Mouse (Mus musculus): ENCODE measurements at regions not wholly inside any gene's neighbourhood (a gene's known extent, or its start where the extent isn't known, plus 50 kb on each side); places are given as distances from the start of the nearest gene placed in this dataset.

DNA sequence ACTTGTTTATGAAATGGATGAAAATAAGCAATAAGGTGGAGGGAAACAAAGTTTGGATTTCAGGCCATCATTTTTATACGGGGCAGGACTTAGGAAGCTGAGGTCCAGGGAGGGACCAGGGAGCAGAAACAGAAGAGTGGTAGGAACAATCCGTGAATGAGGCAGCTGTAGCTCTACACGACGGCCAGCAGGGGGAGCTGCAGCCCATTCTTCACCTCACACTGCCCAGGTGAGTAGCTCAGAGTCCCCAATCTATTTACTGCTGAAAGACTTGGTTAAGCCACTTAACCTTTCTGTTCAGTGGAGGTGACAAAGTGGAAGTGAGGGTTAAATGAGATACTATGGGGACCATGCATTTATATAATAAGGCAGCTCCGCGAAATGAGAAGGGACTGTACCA, 225.7 kb downstream of the Gm45692 start:
- peak; percentile 63 for DNase-seq (ENCODE audit: extremely low read depth)
- Histone ChIP-seq H3K79me2 (replicated peaks; ENCODE audit: control insufficient read depth, extremely low read depth, insufficient read depth, poor library complexity, severe bottlenecking) (no peaks in the 10 kb centered on the region), H3K4me2 (ENCODE audit: insufficient read depth, low read depth, poor library complexity, severe bottlenecking) (no peak overlapping the region), H3K27me3 (replicated peaks) (no peaks in the 10 kb centered on the region), H3K9me3 (replicated peaks; ENCODE audit: low read length) (no peaks in the 10 kb centered on the region), H3K4me3 (replicated peaks in 1 of 3; ENCODE audit: low read depth in 2 of 3, low read length in 2 of 3, poor library complexity in 1 of 3) (no peak overlapping the region), H3K27ac (ENCODE audit: insufficient read depth, low read depth) (no peak overlapping the region), H3K4me1 (ENCODE audit: control insufficient read depth in 1 of 2, insufficient read depth in 2 of 2) (0 out of 4 replicates have a peak, but pooled peaks cover 0 to 4% of the 10 kb centered on the region in 2 experiments), H3K36me3 (replicated peaks in 1 of 2; ENCODE audit: control insufficient read depth in 1 of 2, insufficient read depth in 1 of 2, low read length in 1 of 2) (no peaks in the 10 kb centered on the region), H3K9ac (ENCODE audit: insufficient read depth, low read depth) (no peak overlapping the region)
- in situ Hi-C loops (cut with MboI; ENCODE audit: low pct_ligation_motif_present, low pct_unique_long_range_greater_than_20kb, low sequenced_read_pairs) = no loop called here
- dilution Hi-C loops (cut with MboI; ENCODE audit: extremely low pct_ligation_motif_present, extremely low pct_unique_long_range_greater_than_20kb, low sequenced_read_pairs) = no loop called here
- no peak for TF ChIP-seq JUN (IDR thresholded peaks at IDR 0.05; ENCODE audit: insufficient read depth, low read depth, low read length)
- no peak for TF ChIP-seq TBP (conservative IDR thresholded peaks at IDR 0.05; ENCODE audit: low read depth, low read length)
- TF ChIP-seq ZNF384 (IDR thresholded peaks at IDR 0.05; ENCODE audit: low read depth, low read length) = no peak
- no peak for TF ChIP-seq ZMIZ1 (IDR thresholded peaks at IDR 0.05; ENCODE audit: low read depth, low read length)
- TF ChIP-seq CHD2 (IDR thresholded peaks at IDR 0.05; ENCODE audit: low read length) = no peak
- TF ChIP-seq SIN3A (IDR thresholded peaks at IDR 0.05; ENCODE audit: low read length) = no peak
- TF ChIP-seq MXI1 (IDR thresholded peaks at IDR 0.05; ENCODE audit: low read depth, low read length) = no peak
- peak; percentile 47 for TF ChIP-seq ZC3H11A (IDR thresholded peaks at IDR 0.05; ENCODE audit: low read depth, low read length)
- no peak for TF ChIP-seq MAFK (IDR thresholded peaks at IDR 0.05; ENCODE audit: insufficient replicate concordance, low read length)
- TF ChIP-seq KAT2A (IDR thresholded peaks at IDR 0.05; ENCODE audit: insufficient replicate concordance, low read length) = no peak
- TF ChIP-seq MEF2A (IDR thresholded peaks at IDR 0.05; ENCODE audit: borderline replicate concordance, low read depth, low read length) = no peak
- TF ChIP-seq PAX5 (IDR thresholded peaks at IDR 0.05; ENCODE audit: low read length) = no peak
- TF ChIP-seq RCOR1 (conservative IDR thresholded peaks at IDR 0.05; ENCODE audit: low read depth, low read length) = no peak
- no peak for TF ChIP-seq E2F4 (IDR thresholded peaks at IDR 0.05; ENCODE audit: insufficient replicate concordance, low read depth, low read length)
- 0 out of 2 replicates have a peak, but pooled peaks have one; percentile 9 for TF ChIP-seq ELF1 (IDR thresholded peaks at IDR 0.05; ENCODE audit: low read depth, low read length)
- TF ChIP-seq MYC (IDR thresholded peaks at IDR 0.05; ENCODE audit: low read depth, low read length) = no peak
- TF ChIP-seq CTCF (conservative IDR thresholded peaks at IDR 0.05 in 1 of 2, IDR thresholded peaks at IDR 0.05 in 1 of 2; ENCODE audit: low read depth in 2 of 2, low read length in 2 of 2) = peak; percentile 87 to 89
- TF ChIP-seq NRF1 (IDR thresholded peaks at IDR 0.05; ENCODE audit: low read depth, low read length) = no peak
- TF ChIP-seq HCFC1 (IDR thresholded peaks at IDR 0.05; ENCODE audit: low read depth, low read length) = no peak
- no peak; the same call in 1 of the 2 replicates for TF ChIP-seq NELFE (IDR thresholded peaks at IDR 0.05; ENCODE audit: low read depth, low read length)
- no peak for TF ChIP-seq POLR2A (IDR thresholded peaks at IDR 0.05; ENCODE audit: low read depth, low read length)
- TF ChIP-seq SMC3 (IDR thresholded peaks at IDR 0.05; ENCODE audit: low read depth, low read length) = peak; percentile 83
- TF ChIP-seq RAD21 (IDR thresholded peaks at IDR 0.05; ENCODE audit: low read depth, low read length) = peak; percentile 83
- TF ChIP-seq POLR2AphosphoS2 (IDR thresholded peaks at IDR 0.05; ENCODE audit: low read depth, low read length) = no peak
- TF ChIP-seq USF1 (IDR thresholded peaks at IDR 0.05; ENCODE audit: low read depth, low read length) = no peak
- no peak for TF ChIP-seq ZKSCAN1 (IDR thresholded peaks at IDR 0.05; ENCODE audit: borderline replicate concordance, low read depth, low read length)
- no peak for TF ChIP-seq UBTF (IDR thresholded peaks at IDR 0.05; ENCODE audit: low read depth, low read length)
- TF ChIP-seq GABPA (IDR thresholded peaks at IDR 0.05; ENCODE audit: insufficient replicate concordance, low read depth, low read length) = no peak
- TF ChIP-seq IRF4 (IDR thresholded peaks at IDR 0.05; ENCODE audit: low read depth, low read length) = peak; percentile 45; the same call in 1 of the 2 replicates
- TF ChIP-seq CHD1 (IDR thresholded peaks at IDR 0.05; ENCODE audit: low read depth, low read length) = no peak
- TF ChIP-seq JUND (conservative IDR thresholded peaks at IDR 0.05; ENCODE audit: low read depth, low read length) = no peak
- no peak for TF ChIP-seq USF2 (conservative IDR thresholded peaks at IDR 0.05; ENCODE audit: low read depth, low read length)
- no peak for TF ChIP-seq MAX (IDR thresholded peaks at IDR 0.05; ENCODE audit: low read length)
- no peak for TF ChIP-seq TCF12 (IDR thresholded peaks at IDR 0.05; ENCODE audit: low read depth, low read length)
- TF ChIP-seq ETS1 (conservative IDR thresholded peaks at IDR 0.05; ENCODE audit: low read depth, low read length) = no peak
- no peak for TF ChIP-seq BHLHE40 (IDR thresholded peaks at IDR 0.05; ENCODE audit: low read depth, low read length)
- TF ChIP-seq MAZ (IDR thresholded peaks at IDR 0.05; ENCODE audit: low read depth, low read length) = no peak
